Mouse (Mus musculus): ENCODE measurements around the gene Tnfrsf21.

GRCm38 (mm10) chr17:43022056-43022455 is 5.7 kb downstream of the Tnfrsf21 start:
- no peak for TF ChIP-seq GATA1 (IDR thresholded peaks at IDR 0.05; ENCODE audit: low read length)
- no peak for TF ChIP-seq TAL1 (IDR thresholded peaks at IDR 0.05; ENCODE audit: low read length)

Data from erythroblast, embryonic 14.5 days (primary cell).